Mouse (Mus musculus) liver, embryonic 14.5 days (tissue): ENCODE data around the gene Tfap2e.

Experiments
- CTCF ChIP-seq: IDR thresholded peaks from 2 replicates; pipeline ENCODE4 v1.5.1; 2016; ENCODE audit warnings: antibody characterized with exemption, low read depth, control low read depth
- EP300 ChIP-seq: IDR thresholded peaks from 2 replicates; pipeline ENCODE4 v1.6.1; 2016; ENCODE audit warnings: antibody characterized with exemption, low read depth

DNA sequence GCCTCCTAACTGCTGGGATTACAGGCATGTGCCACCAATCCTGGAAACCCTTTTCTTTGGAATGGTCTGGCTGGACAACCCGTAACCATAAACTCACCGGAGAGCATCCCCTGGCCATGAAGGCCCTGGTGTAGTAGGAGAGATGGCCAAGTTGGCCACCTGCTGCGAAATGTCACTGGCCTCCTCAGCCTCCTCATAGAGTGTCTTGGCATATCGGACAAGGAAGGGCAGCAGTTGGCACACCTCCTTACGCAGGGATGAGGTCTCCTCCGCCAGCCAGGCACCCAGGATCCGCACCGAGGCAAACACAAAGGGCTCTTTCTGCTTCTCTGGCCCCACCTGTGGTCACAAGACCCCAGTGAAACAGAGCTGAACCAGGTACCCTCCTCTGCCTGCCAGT lies 12.3 kb upstream of the Tfap2e start:
- TF ChIP-seq CTCF (no peak), EP300 (no peak)
